Mouse (Mus musculus): ENCODE results near the gene Olfr508.

DNA sequence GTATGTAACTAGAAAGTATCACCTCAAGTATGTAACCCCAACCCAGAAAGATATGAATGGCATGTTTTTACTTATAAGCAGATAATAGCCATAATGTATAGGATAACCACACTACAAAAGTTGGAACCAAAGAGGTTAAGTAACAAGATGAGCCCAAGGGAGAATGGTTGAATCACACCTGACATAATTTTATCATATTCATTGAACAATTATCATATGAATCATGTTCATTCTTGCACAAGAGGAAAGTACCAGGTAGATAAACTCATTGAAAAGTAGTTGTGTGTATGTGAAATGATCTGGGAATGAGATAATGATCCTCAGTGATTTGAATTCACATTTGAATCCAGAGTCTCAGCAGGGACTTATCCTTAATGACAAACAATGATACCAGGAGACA, 19.3 kb upstream of the Olfr508 start, which contains the start of gene Olfr506:
- TF ChIP-seq CTCF (IDR thresholded peaks at IDR 0.05) (no peak), EP300 (IDR thresholded peaks at IDR 0.05) (no peak)

Measured in lung, postnatal 0 days (tissue).